Mouse (Mus musculus) testis, adult 2 months (tissue): ENCODE results near the gene Lhpp.

Experiments
- CTCF ChIP-seq: fragments of 200-500 bp; IDR thresholded peaks from 2 replicates; pipeline ENCODE4 v1.5.1; 2012; ENCODE audit warnings: low read depth, mild to moderate bottlenecking, inconsistent platforms, low read length, moderate library complexity; ENCODE audit not compliant: control insufficient read depth, insufficient read depth, insufficient replicate concordance
- POLR2A ChIP-seq: fragments of 200-500 bp; IDR thresholded peaks from 2 replicates; pipeline ENCODE4 v1.6.1; 2012; ENCODE audit warnings: low read depth, mild to moderate bottlenecking, inconsistent platforms, low read length, moderate library complexity; ENCODE audit not compliant: control insufficient read depth

GRCm38 (mm10) chr7:132637292-132637691 lies 26.9 kb downstream of the Lhpp start:
- TF ChIP-seq CTCF (no peak), POLR2A (no peak)
